Mouse (Mus musculus): ENCODE measurements around the gene Disc1.

DNA sequence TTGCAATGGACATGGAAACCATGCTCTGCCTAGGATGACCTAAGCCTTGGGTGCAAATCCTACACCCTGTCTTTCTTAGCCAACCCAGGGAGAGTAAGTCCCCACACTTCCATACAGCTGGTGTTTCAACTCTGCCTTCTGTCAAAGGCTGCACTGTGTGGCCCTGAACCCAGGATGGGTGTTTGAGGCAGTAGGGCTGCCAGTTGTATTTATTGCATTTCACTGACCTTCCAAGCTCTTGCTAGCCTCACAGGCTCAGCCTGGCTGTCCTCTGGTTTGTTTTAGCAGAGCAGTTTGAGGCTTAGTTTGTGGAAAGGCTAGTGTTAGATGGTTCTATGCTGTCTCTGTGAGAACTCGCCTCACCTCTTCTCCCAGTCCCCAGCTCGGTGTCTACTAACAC lies 20.6 kb downstream of the Disc1 start:
- no peak for TF ChIP-seq GATA1 (IDR thresholded peaks at IDR 0.05; ENCODE audit: low read length)
- TF ChIP-seq TAL1 (IDR thresholded peaks at IDR 0.05; ENCODE audit: low read length), result no peak

Data from erythroblast, embryonic 14.5 days (primary cell).